Mouse (Mus musculus): Measurements from ENCODE around the gene Olfr630. TPM values are rescaled to one million over a fixed set of nuclear protein-coding genes. Genes with fewer than 3 reads are reported as not detected.
"Not testable (repeated sequence)": the region's sequence is repeated elsewhere in the genome, so short reads cannot be mapped to it uniquely, and the experiment has no call there.

Olfr630 gene
- total RNA-seq, 1 experiment = not detected

GRCm38 (mm10) chr7:103779598-103779997 lies 22.5 kb upstream of the Olfr630 start, which contains the start of gene Olfr68:
Gene Olfr68, minus strand, starts transcription at chr7:103779698.
- no peak within 1 kb of the TSS for H3K9ac ChIP-seq (ENCODE audit: insufficient read depth, low read depth, low read length, poor library complexity, severe bottlenecking)
- TF ChIP-seq CHD2 (IDR thresholded peaks at IDR 0.05; ENCODE audit: low read depth, low read length) (no peak), MAFK (IDR thresholded peaks at IDR 0.05; ENCODE audit: insufficient read depth, low read depth, low read length) (no peak), ZNF384 (IDR thresholded peaks at IDR 0.05; ENCODE audit: low read depth, low read length) (no peak), HCFC1 (IDR thresholded peaks at IDR 0.05; ENCODE audit: borderline replicate concordance, insufficient read depth, low read length) (no peak), ZC3H11A (IDR thresholded peaks at IDR 0.05; ENCODE audit: borderline replicate concordance, low read depth, low read length) (no peak)
- H3K27ac ChIP-seq (ENCODE audit: insufficient read depth, low read depth, low read length, poor library complexity, severe bottlenecking) = no peak within 1 kb of the TSS
- in situ Hi-C loops (cut with MboI; ENCODE audit: low sequenced_read_pairs in 2 of 2, unreplicated experiment in 2 of 2) = no loop called here
- H3K9me3 ChIP-seq (ENCODE audit: control insufficient read depth, insufficient read depth, low read depth, low read length) = no peaks in the 10 kb centered on the region
- H3K4me3 ChIP-seq (ENCODE audit: insufficient read depth in 1 of 2, low read depth in 1 of 2, low read length in 2 of 2, poor library complexity in 1 of 2, severe bottlenecking in 1 of 2) = no peak within 1 kb of the TSS
- no peaks in the 10 kb centered on the region for H3K36me3 ChIP-seq (ENCODE audit: control insufficient read depth, insufficient read depth, low read length, poor library complexity, severe bottlenecking)
- DNase-seq (ENCODE audit: low read depth, low spot score) = no peak
- no peaks in the 10 kb centered on the region for H3K4me1 ChIP-seq (ENCODE audit: control insufficient read depth in 2 of 2, insufficient read depth in 2 of 2, low read length in 2 of 2, poor library complexity in 1 of 2)

- H3K4me1 ChIP-seq (ENCODE audit: control insufficient read depth in 2 of 2, insufficient read depth in 2 of 2, low read length in 2 of 2, poor library complexity in 1 of 2); DNase-seq (ENCODE audit: low read depth, low spot score); H3K9ac ChIP-seq (ENCODE audit: insufficient read depth, low read depth, low read length, poor library complexity, severe bottlenecking); H3K27ac ChIP-seq (ENCODE audit: insufficient read depth, low read depth, low read length, poor library complexity, severe bottlenecking); H3K9me3 ChIP-seq (ENCODE audit: control insufficient read depth, insufficient read depth, low read depth, low read length); H3K4me3 ChIP-seq (ENCODE audit: insufficient read depth in 1 of 2, low read depth in 1 of 2, low read length in 2 of 2, poor library complexity in 1 of 2, severe bottlenecking in 1 of 2); H3K36me3 ChIP-seq (ENCODE audit: control insufficient read depth, insufficient read depth, low read length, poor library complexity, severe bottlenecking); in situ Hi-C loops (cut with MboI; ENCODE audit: low sequenced_read_pairs in 2 of 2, unreplicated experiment in 2 of 2): not testable (repeated sequence)
These were observed 20.5 kb upstream of the Olfr630 start for GRCm38 (mm10) chr7:103777652-103778051.

GRCm38 (mm10) chr7:103771494-103771893 lies 14.4 kb upstream of the Olfr630 start, which contains the start of gene Olfr69:
Gene Olfr69, minus strand, starts transcription at chr7:103771594.
- H3K27ac ChIP-seq (ENCODE audit: insufficient read depth, low read depth, low read length, poor library complexity, severe bottlenecking) = no peak within 1 kb of the TSS
- no peak within 1 kb of the TSS for H3K9ac ChIP-seq (ENCODE audit: insufficient read depth, low read depth, low read length, poor library complexity, severe bottlenecking)
- H3K4me1 ChIP-seq (ENCODE audit: control insufficient read depth in 2 of 2, insufficient read depth in 2 of 2, low read length in 2 of 2, poor library complexity in 1 of 2) = no peaks in the 10 kb centered on the region
- H3K4me3 ChIP-seq (ENCODE audit: insufficient read depth in 1 of 2, low read depth in 1 of 2, low read length in 2 of 2, poor library complexity in 1 of 2, severe bottlenecking in 1 of 2) = no peak within 1 kb of the TSS
- H3K36me3 ChIP-seq (ENCODE audit: control insufficient read depth, insufficient read depth, low read length, poor library complexity, severe bottlenecking) = no peaks in the 10 kb centered on the region
- DNase-seq (ENCODE audit: low read depth, low spot score) = no peak
- H3K9me3 ChIP-seq (ENCODE audit: control insufficient read depth, insufficient read depth, low read depth, low read length) = no peaks in the 10 kb centered on the region
- in situ Hi-C loops (cut with MboI; ENCODE audit: low sequenced_read_pairs in 2 of 2, unreplicated experiment in 2 of 2) = no loop called here
- TF ChIP-seq HCFC1 (IDR thresholded peaks at IDR 0.05; ENCODE audit: borderline replicate concordance, insufficient read depth, low read length) (no peak), CHD2 (IDR thresholded peaks at IDR 0.05; ENCODE audit: low read depth, low read length) (no peak)

- H3K9me3 ChIP-seq (ENCODE audit: control insufficient read depth, insufficient read depth, low read depth, low read length); DNase-seq (ENCODE audit: low read depth, low spot score); H3K36me3 ChIP-seq (ENCODE audit: control insufficient read depth, insufficient read depth, low read length, poor library complexity, severe bottlenecking); H3K27ac ChIP-seq (ENCODE audit: insufficient read depth, low read depth, low read length, poor library complexity, severe bottlenecking); in situ Hi-C loops (cut with MboI; ENCODE audit: low sequenced_read_pairs in 2 of 2, unreplicated experiment in 2 of 2); H3K4me1 ChIP-seq (ENCODE audit: control insufficient read depth in 2 of 2, insufficient read depth in 2 of 2, low read length in 2 of 2, poor library complexity in 1 of 2); H3K4me3 ChIP-seq (ENCODE audit: insufficient read depth in 1 of 2, low read depth in 1 of 2, low read length in 2 of 2, poor library complexity in 1 of 2, severe bottlenecking in 1 of 2); H3K9ac ChIP-seq (ENCODE audit: insufficient read depth, low read depth, low read length, poor library complexity, severe bottlenecking): not testable (repeated sequence)
These were observed 10.6 kb upstream of the Olfr630 start for GRCm38 (mm10) chr7:103767687-103768086.

GRCm38 (mm10) chr7:103762212-103762611 lies 5.1 kb upstream of the Olfr630 start:
- H3K4me1 ChIP-seq (ENCODE audit: control insufficient read depth in 2 of 2, insufficient read depth in 2 of 2, low read length in 2 of 2, poor library complexity in 1 of 2); H3K9me3 ChIP-seq (ENCODE audit: control insufficient read depth, insufficient read depth, low read depth, low read length); DNase-seq (ENCODE audit: low read depth, low spot score); H3K27ac ChIP-seq (ENCODE audit: insufficient read depth, low read depth, low read length, poor library complexity, severe bottlenecking); H3K36me3 ChIP-seq (ENCODE audit: control insufficient read depth, insufficient read depth, low read length, poor library complexity, severe bottlenecking); H3K9ac ChIP-seq (ENCODE audit: insufficient read depth, low read depth, low read length, poor library complexity, severe bottlenecking); in situ Hi-C loops (cut with MboI; ENCODE audit: low sequenced_read_pairs in 2 of 2, unreplicated experiment in 2 of 2); H3K4me3 ChIP-seq (ENCODE audit: insufficient read depth in 1 of 2, low read depth in 1 of 2, low read length in 2 of 2, poor library complexity in 1 of 2, severe bottlenecking in 1 of 2): not testable (repeated sequence)
